Mouse (Mus musculus) MEL (cell line): ENCODE results near the gene Gm3336. TPM values are rescaled to one million over a fixed set of nuclear protein-coding genes. Genes with fewer than 3 reads are reported as not detected.

Source experiments
- DNase-seq: peaks from one replicate; pipeline ENCODE4 v3.0.0; 2011; ENCODE audit warnings: low read depth, low spot score
- H3K27ac ChIP-seq: 2 replicates; pipeline ENCODE4 v1.5.1; 2012; ENCODE audit warnings: low read depth, mild to moderate bottlenecking, control low read depth, low read length, moderate library complexity; ENCODE audit not compliant: control insufficient read depth
- H3K27me3 ChIP-seq, 2 experiments: fragments of 150-350 bp in 1 of 2; sonication (generic) in 1 of 2; 2 replicates each; pipeline ENCODE4 v1.6.1; 2012; ENCODE audit warnings: low read length in 2 of 2, mild to moderate bottlenecking in 2 of 2, improper control_type of control experiment in 1 of 2, moderate library complexity in 1 of 2; ENCODE audit not compliant: insufficient read depth in 2 of 2, control insufficient read depth in 1 of 2
- H3K36me3 ChIP-seq, 2 experiments: 2 replicates each; pipeline ENCODE4 v1.6.1; 2012 to 2014; ENCODE audit warnings: low read length in 2 of 2, improper control_type of control experiment in 1 of 2, inconsistent platforms in 1 of 2, mild to moderate bottlenecking in 1 of 2; ENCODE audit not compliant: insufficient read depth in 2 of 2, control insufficient read depth in 1 of 2
- H3K4me1 ChIP-seq, 2 experiments: fragments of 150-350 bp in 1 of 2; sonication (generic) in 1 of 2; 2 replicates each; pipeline ENCODE4 v1.6.1; 2012; ENCODE audit warnings: low read length in 2 of 2, improper control_type of control experiment in 1 of 2, mild to moderate bottlenecking in 1 of 2; ENCODE audit not compliant: insufficient read depth in 2 of 2, control insufficient read depth in 1 of 2
- H3K4me3 ChIP-seq, 2 experiments: fragments of 150-350 bp in 1 of 2; sonication (generic) in 1 of 2; 2 replicates each; pipeline ENCODE4 v1.5.1; 2012; ENCODE audit warnings: low read depth in 2 of 2, low read length in 2 of 2, mild to moderate bottlenecking in 2 of 2, moderate library complexity in 2 of 2, control low read depth in 1 of 2, improper control_type of control experiment in 1 of 2; ENCODE audit not compliant: control insufficient read depth in 1 of 2, insufficient read depth in 1 of 2
- H3K79me2 ChIP-seq: 2 replicates; pipeline ENCODE4 v1.6.1; 2012; ENCODE audit warnings: mild to moderate bottlenecking, low read length, moderate library complexity; ENCODE audit not compliant: control insufficient read depth, poor library complexity, insufficient read depth
- H3K9ac ChIP-seq: 2 replicates; pipeline ENCODE4 v1.6.1; 2012; ENCODE audit warnings: low read depth, mild to moderate bottlenecking, control low read depth, low read length, moderate library complexity; ENCODE audit not compliant: control insufficient read depth, poor library complexity, severe bottlenecking
- H3K9me3 ChIP-seq: fragments of 150-350 bp; sonication (generic); replicated peaks from 2 replicates; pipeline ENCODE4 v1.6.1; 2012; ENCODE audit warnings: mild to moderate bottlenecking, low read length, improper control_type of control experiment, moderate library complexity; ENCODE audit not compliant: insufficient read depth
- BHLHE40 ChIP-seq: IDR thresholded peaks from 2 replicates; pipeline ENCODE4 v1.6.1; 2012; ENCODE audit warnings: low read depth, mild to moderate bottlenecking, inconsistent platforms, low read length, improper control_type of control experiment, borderline replicate concordance
- E2F4 ChIP-seq: IDR thresholded peaks from 2 replicates; pipeline ENCODE4 v1.6.1; 2011; ENCODE audit warnings: low read depth, low read length, improper control_type of control experiment, borderline replicate concordance
- ELF1 ChIP-seq: IDR thresholded peaks from 2 replicates; pipeline ENCODE4 v1.6.1; 2014; ENCODE audit warnings: low read depth, mild to moderate bottlenecking, inconsistent platforms, low read length, improper control_type of control experiment, moderate library complexity
- EP300 ChIP-seq, 2 experiments: IDR thresholded peaks; 2 replicates each; pipeline ENCODE4 v1.6.1; 2011; ENCODE audit warnings: improper control_type of control experiment in 2 of 2, low read length in 2 of 2, low read depth in 1 of 2, mild to moderate bottlenecking in 1 of 2
- ETS1 ChIP-seq: IDR thresholded peaks from 2 replicates; pipeline ENCODE4 v1.6.1; 2012; ENCODE audit warnings: low read depth, mild to moderate bottlenecking, inconsistent platforms, low read length, improper control_type of control experiment, moderate library complexity
- GABPA ChIP-seq: IDR thresholded peaks from 2 replicates; pipeline ENCODE4 v1.6.1; 2012; ENCODE audit warnings: low read depth, mild to moderate bottlenecking, inconsistent platforms, low read length, improper control_type of control experiment, moderate library complexity
- GATA1 ChIP-seq: IDR thresholded peaks from 2 replicates; pipeline ENCODE4 v1.6.1; 2011; ENCODE audit warnings: low read depth, low read length, improper control_type of control experiment
- MAFK ChIP-seq: IDR thresholded peaks from 2 replicates; pipeline ENCODE4 v1.6.1; 2011; ENCODE audit warnings: low read depth, mild to moderate bottlenecking, low read length, improper control_type of control experiment, borderline replicate concordance
- MXI1 ChIP-seq: IDR thresholded peaks from 2 replicates; pipeline ENCODE4 v1.6.1; 2011; ENCODE audit warnings: mild to moderate bottlenecking, low read depth, low read length, improper control_type of control experiment
- MYB ChIP-seq: IDR thresholded peaks from 2 replicates; pipeline ENCODE4 v1.6.1; 2011; ENCODE audit warnings: mild to moderate bottlenecking, low read depth, low read length, improper control_type of control experiment
- NRF1 ChIP-seq: IDR thresholded peaks from 2 replicates; pipeline ENCODE4 v1.6.1; 2014; ENCODE audit warnings: low read depth, mild to moderate bottlenecking, inconsistent platforms, low read length, improper control_type of control experiment, moderate library complexity; ENCODE audit not compliant: poor library complexity, insufficient read depth, severe bottlenecking
- POLR2AphosphoS5 ChIP-seq: IDR thresholded peaks from 2 replicates; pipeline ENCODE4 v1.6.1; 2012; ENCODE audit warnings: low read depth, borderline replicate concordance, mild to moderate bottlenecking, inconsistent platforms, low read length, moderate library complexity, mixed read lengths
- RCOR1 ChIP-seq: IDR thresholded peaks from 2 replicates; pipeline ENCODE4 v1.6.1; 2012; ENCODE audit warnings: low read depth, mild to moderate bottlenecking, inconsistent platforms, low read length, improper control_type of control experiment
- SIN3A ChIP-seq: IDR thresholded peaks from 2 replicates; pipeline ENCODE4 v1.6.1; 2012; ENCODE audit warnings: low read length, improper control_type of control experiment, inconsistent platforms
- TBP ChIP-seq: IDR thresholded peaks from 2 replicates; pipeline ENCODE4 v1.8.0; 2011; ENCODE audit warnings: low read depth, low read length, improper control_type of control experiment
- TCF12 ChIP-seq: IDR thresholded peaks from 2 replicates; pipeline ENCODE4 v1.6.1; 2014; ENCODE audit warnings: low read depth, mild to moderate bottlenecking, inconsistent platforms, low read length, improper control_type of control experiment, moderate library complexity
- UBTF ChIP-seq: IDR thresholded peaks from 2 replicates; pipeline ENCODE4 v1.6.1; 2012; ENCODE audit warnings: low read depth, mild to moderate bottlenecking, inconsistent platforms, low read length, improper control_type of control experiment, moderate library complexity, borderline replicate concordance; ENCODE audit not compliant: insufficient read depth
- USF1 ChIP-seq: IDR thresholded peaks from 2 replicates; pipeline ENCODE4 v1.6.1; 2014; ENCODE audit warnings: low read depth, mild to moderate bottlenecking, inconsistent platforms, low read length, improper control_type of control experiment, moderate library complexity
- ZC3H11A ChIP-seq: IDR thresholded peaks from 2 replicates; pipeline ENCODE4 v1.6.1; 2012; ENCODE audit warnings: low read depth, mild to moderate bottlenecking, inconsistent platforms, low read length, improper control_type of control experiment
- ZKSCAN1 ChIP-seq: IDR thresholded peaks from 2 replicates; pipeline ENCODE4 v1.6.1; 2012; ENCODE audit warnings: low read depth, mild to moderate bottlenecking, inconsistent platforms, low read length, improper control_type of control experiment, moderate library complexity
- ZNF384 ChIP-seq: IDR thresholded peaks from 2 replicates; pipeline ENCODE4 v1.6.1; 2012; ENCODE audit warnings: low read depth, mild to moderate bottlenecking, inconsistent platforms, low read length, improper control_type of control experiment
- polyA plus RNA-seq, 2 experiments: library from polyadenylated mRNA; stranded (reverse) in 1 of 2; unstranded in 1 of 2; fragments of >175 nt in 1 of 2; fragments of >200 nt in 1 of 2; gene quantifications; 2 replicates each; pipeline versions ENCODE4 v1.2.1 to v1.2.4; 2012; ENCODE audit warnings: low replicate concordance in 2 of 2, low read depth in 1 of 2; ENCODE audit not compliant: insufficient read length in 2 of 2, insufficient read depth in 1 of 2, missing spikeins in 1 of 2
- total RNA-seq: library from RNA; depleted of rRNA; stranded (reverse); fragments of 300-350 nt; gene quantifications from 2 replicates; pipeline ENCODE4 v1.2.3, GENCODE M21; 2012

Gene Gm3336
- total and polyA plus RNA-seq, 3 experiments: 0.19 to 0.72 TPM; not detected in 1

- Histone ChIP-seq H3K4me1 (peaks cover 12 to 26% of the 10 kb centered on the region in 2 experiments), H3K9me3 (no peaks in the 10 kb centered on the region), H3K79me2 (peaks cover 3% of the 10 kb centered on the region; the same call in 1 of the 2 replicates), H3K4me3 (no peak overlapping the region), H3K9ac (no peak overlapping the region), H3K36me3 (peaks cover 0 to 23% of the 10 kb centered on the region in 2 experiments; a peak in 2 of 4 replicates), H3K27ac (no peak overlapping the region), H3K27me3 (no peaks in the 10 kb centered on the region)
- TF ChIP-seq TBP (peak; percentile 57; the same call in 1 of the 2 replicates), E2F4 (no peak), MAFK (no peak), BHLHE40 (peak; percentile 30; the same call in 1 of the 2 replicates), GATA1 (peak; percentile 48; the same call in 1 of the 2 replicates), ZC3H11A (no peak), POLR2AphosphoS5 (no peak), ZNF384 (peak; percentile 81), RCOR1 (peak; percentile 99), ELF1 (peak; percentile 74), ETS1 (peak; percentile 25; the same call in 1 of the 2 replicates), MYB (no peak), MXI1 (no peak), ZKSCAN1 (no peak), GABPA (no peak), TCF12 (0 out of 2 replicates have a peak, but pooled peaks have one; percentile 6), SIN3A (peak; percentile 34), USF1 (no peak), EP300 (IDR thresholded peaks at IDR 0.05; ENCODE audit: low read depth in 1 of 2, low read length in 2 of 2) (peak in 1 of 2 experiments; percentile 28; a peak in 1 of 4 replicates), NRF1 (no peak), UBTF (no peak)
- peak; percentile 69 for DNase-seq
Measured at GRCm38 (mm10) chr8:70765329-70765728, 47.0 kb downstream of the Gm3336 start.
